Mouse (Mus musculus) brain, embryonic 14.5 days (tissue): ENCODE measurements around the gene Tnfrsf13c.

Source experiments
- CTCF ChIP-seq: fragments of 200-500 bp; IDR thresholded peaks from 2 replicates; pipeline ENCODE4 v1.5.1; 2012; ENCODE audit warnings: inconsistent platforms, mild to moderate bottlenecking, moderate library complexity, borderline replicate concordance; ENCODE audit not compliant: insufficient read depth, insufficient read length; ENCODE audit errors: extremely low read depth
- POLR2A ChIP-seq: fragments of 200-500 bp; IDR thresholded peaks from 2 replicates; pipeline ENCODE4 v1.6.1; 2012; ENCODE audit warnings: mild to moderate bottlenecking, inconsistent platforms, borderline replicate concordance; ENCODE audit not compliant: poor library complexity, insufficient read depth, insufficient read length, severe bottlenecking; ENCODE audit errors: extremely low read depth

GRCm38 (mm10) chr15:82177743-82178290 is 46.4 kb downstream of the Tnfrsf13c start:
- TF ChIP-seq CTCF = no peak
- no peak for TF ChIP-seq POLR2A
